Mouse (Mus musculus) cortical plate, adult 2 months (tissue): ENCODE measurements at regions not wholly inside any gene's neighbourhood (a gene's known extent, or its start where the extent isn't known, plus 50 kb on each side); places are given as distances from the start of the nearest gene placed in this dataset.

Experiments used
- CTCF ChIP-seq: fragments of 200-500 bp; IDR thresholded peaks from 2 replicates; pipeline ENCODE4 v1.5.1; 2011; ENCODE audit warnings: mild to moderate bottlenecking, control low read depth, low read length; ENCODE audit not compliant: insufficient read depth; ENCODE audit errors: extremely low read depth
- POLR2A ChIP-seq: fragments of 200-500 bp; IDR thresholded peaks from 2 replicates; pipeline ENCODE4 v1.6.1; 2011; ENCODE audit warnings: mild to moderate bottlenecking, low read length, control low read depth; ENCODE audit not compliant: insufficient read depth; ENCODE audit errors: extremely low read depth

- TF ChIP-seq CTCF (no peak), POLR2A (no peak)
Measured at GRCm38 (mm10) chr13:111974282-111974681, 165.5 kb upstream of the Map3k1 start.
